In genomic region chr6:91165210-91165609, GRCm38 (mm10) we compare ENCODE assay signal across 8 mouse cellular contexts. TPM values are rescaled to one million over a fixed set of nuclear protein-coding genes. Genes with fewer than 3 reads are reported as not detected.
A peak's percentile ranks its signal among the peaks of the same experiment; 100 is the strongest.
DNase-seq lines count a peak whose midpoint lies in the region; ATAC-seq and TF ChIP-seq lines count a peak whose summit lies in the region.

No protein-coding gene starts in this region.

- no peak for ATAC-seq in G1E (ENCODE audit: extremely low read depth, insufficient number of reproducible peaks, low FRiP score, poor library complexity, severe bottlenecking)
- ATAC-seq in embryonic facial prominence, embryonic 11.5 days (replicated peaks; ENCODE audit: insufficient number of reproducible peaks, low FRiP score, low TSS enrichment, low read depth), result no peak
- no peak; the same call in 1 of the 2 replicates for ATAC-seq in heart, postnatal 0 days (ENCODE audit: insufficient read depth, low read depth)

- H3K9ac ChIP-seq in embryonic facial prominence, embryonic 11.5 days (replicated peaks; ENCODE audit: low read length), result no peak overlapping the region
- no peak overlapping the region for H3K9ac ChIP-seq in heart, postnatal 0 days (replicated peaks; ENCODE audit: low read depth, low read length)

- TF ChIP-seq CTCF in G1E (IDR thresholded peaks at IDR 0.05; ENCODE audit: low read depth, low read length), result peak; percentile 95
- TF ChIP-seq CTCF in heart, postnatal 0 days (IDR thresholded peaks at IDR 0.05; ENCODE audit: low read depth), result peak; percentile 94

- no peak for TF ChIP-seq EP300 in heart, postnatal 0 days (IDR thresholded peaks at IDR 0.05; ENCODE audit: low read depth)

- no peaks in the 10 kb centered on the region for H3K9me3 ChIP-seq in G1E (replicated peaks)
- H3K9me3 ChIP-seq in embryonic facial prominence, embryonic 11.5 days (replicated peaks; ENCODE audit: control insufficient read depth, low read length), result no peaks in the 10 kb centered on the region
- H3K9me3 ChIP-seq in heart, postnatal 0 days (replicated peaks; ENCODE audit: control insufficient read depth, low read length), result no peaks in the 10 kb centered on the region

- peaks cover 41% of the 10 kb centered on the region for H3K4me1 ChIP-seq in G1E (ENCODE audit: insufficient read depth, low read depth, low read length)
- no peaks in the 10 kb centered on the region; the same call in 1 of the 2 replicates for H3K4me1 ChIP-seq in embryonic facial prominence, embryonic 11.5 days (ENCODE audit: control insufficient read depth, insufficient read depth, low read length)
- peaks cover 9% of the 10 kb centered on the region; the same call in 1 of the 2 replicates for H3K4me1 ChIP-seq in heart, postnatal 0 days (ENCODE audit: control insufficient read depth, insufficient read depth)

- 30% methylated on average over 3 of the region's 3 CpGs for WGBS in embryonic facial prominence, embryonic 11.5 days
- WGBS in heart, postnatal 0 days, result 35% methylated on average over 3 of the region's 3 CpGs

- peak; percentile 35 for DNase-seq in G1E (ENCODE audit: low spot score)
- DNase-seq in adrenal gland, postnatal 4 days (ENCODE audit: low spot score in 2 of 2), result peak; percentile 29 to 31
- peak; percentile 81 for DNase-seq in embryonic facial prominence, embryonic 11.5 days (ENCODE audit: low spot score)
- DNase-seq in heart, postnatal 0 days (ENCODE audit: low spot score), result peak; percentile 52
- DNase-seq in layer of hippocampus, postnatal 14 days (ENCODE audit: low spot score in 2 of 2), result peak; percentile 79 to 81
- DNase-seq in lung, postnatal 36 days, result peak; percentile 84
- peak; percentile 62 for DNase-seq in retina, postnatal 7 days (ENCODE audit: low read depth, low spot score)
- DNase-seq in urinary bladder, postnatal 4 days (ENCODE audit: low spot score in 2 of 2), result peak; percentile 46 to 74

- no peak overlapping the region for H3K4me2 ChIP-seq in embryonic facial prominence, embryonic 11.5 days (ENCODE audit: low read depth, low read length)
- H3K4me2 ChIP-seq in heart, postnatal 0 days (ENCODE audit: low read depth, low read length), result no peak overlapping the region

- no peaks in the 10 kb centered on the region for H3K36me3 ChIP-seq in G1E (replicated peaks)
- H3K36me3 ChIP-seq in embryonic facial prominence, embryonic 11.5 days (replicated peaks; ENCODE audit: control insufficient read depth, insufficient read depth, low read depth, low read length), result no peaks in the 10 kb centered on the region
- H3K36me3 ChIP-seq in heart, postnatal 0 days (replicated peaks; ENCODE audit: control insufficient read depth, insufficient read depth, low read length), result no peaks in the 10 kb centered on the region

- no peak overlapping the region for H3K4me3 ChIP-seq in G1E (ENCODE audit: low read depth, low read length)
- H3K4me3 ChIP-seq in embryonic facial prominence, embryonic 11.5 days (ENCODE audit: low read depth, low read length), result no peak overlapping the region
- H3K4me3 ChIP-seq in heart, postnatal 0 days (ENCODE audit: low read depth, low read length), result no peak overlapping the region

- no peak overlapping the region for H3K27ac ChIP-seq in embryonic facial prominence, embryonic 11.5 days (replicated peaks; ENCODE audit: low read depth, low read length)
- no peak overlapping the region for H3K27ac ChIP-seq in heart, postnatal 0 days (ENCODE audit: low read depth)

- H3K27me3 ChIP-seq in G1E (ENCODE audit: insufficient read depth, low read length), result peaks cover 8% of the 10 kb centered on the region
- no peaks in the 10 kb centered on the region for H3K27me3 ChIP-seq in embryonic facial prominence, embryonic 11.5 days (ENCODE audit: control insufficient read depth, insufficient read depth, low read length)
- H3K27me3 ChIP-seq in heart, postnatal 0 days (ENCODE audit: control insufficient read depth, insufficient read depth, low read length), result 0 out of 2 replicates have a peak, but pooled peaks cover 3% of the 10 kb centered on the region

RNA-seq across cellular contexts. Expression of gene Hdac11, which starts 8.7 kb away (rescaled TPM):
- total RNA-seq in G1E (2014; fragmentation: Nextera tagmentation) (1.4 and 2.9 TPM in 2 replicates), G1E (2017) (0.52 and 1.4 TPM in 2 replicates)
- 0.54 and 0.74 TPM in 2 replicates for polyA plus RNA-seq in G1E (2012)
- 10 to 100 TPM; 12.9 to 17.8 TPM for total RNA-seq in adrenal gland, postnatal 4 days (2021)
- 11.0 TPM in 2 replicates for polyA plus RNA-seq in embryonic facial prominence, embryonic 11.5 days (2014; fragmentation: Nextera tagmentation; extraction: Ambion mirVana)
- 17.9 and 19.6 TPM in 2 replicates for total RNA-seq in heart, postnatal 0 days (2014; rRNA removed; ENCODE audit: low replicate concordance)
- 9.2 and 9.5 TPM in 2 replicates for polyA plus RNA-seq in heart, postnatal 0 days (2015; fragmentation: Nextera tagmentation; extraction: Ambion mirVana)
- total RNA-seq in layer of hippocampus, postnatal 14 days (2021), result 100 to 1,000 TPM; 112 to 113 TPM

RNA-seq across cellular contexts. Expression of gene Fbln2, which starts 47.0 kb away (rescaled TPM):
- not detected in 2 replicates for total RNA-seq in G1E (2014; fragmentation: Nextera tagmentation)
- total RNA-seq in G1E (2017), result 0.17 and 0.27 TPM in 2 replicates
- not detected in 2 replicates for polyA plus RNA-seq in G1E (2012)
- 10 to 100 TPM; 71.7 to 73.5 TPM for total RNA-seq in adrenal gland, postnatal 4 days (2021)
- polyA plus RNA-seq in embryonic facial prominence, embryonic 11.5 days (2014; fragmentation: Nextera tagmentation; extraction: Ambion mirVana), result 61.9 and 76.6 TPM in 2 replicates
- total RNA-seq in heart, postnatal 0 days (2014; rRNA removed; ENCODE audit: low replicate concordance), result 222 and 302 TPM in 2 replicates
- 117 and 120 TPM in 2 replicates for polyA plus RNA-seq in heart, postnatal 0 days (2015; fragmentation: Nextera tagmentation; extraction: Ambion mirVana)
- 10 to 100 TPM; 11.4 to 13.1 TPM for total RNA-seq in layer of hippocampus, postnatal 14 days (2021)

RNA-seq across cellular contexts. Expression of gene Nup210, which starts 48.6 kb away (rescaled TPM):
- 97.7 and 114 TPM in 2 replicates for total RNA-seq in G1E (2014; fragmentation: Nextera tagmentation)
- total RNA-seq in G1E (2017), result 29.7 and 34.6 TPM in 2 replicates
- 44.3 and 90.0 TPM in 2 replicates for polyA plus RNA-seq in G1E (2012)
- 10 to 100 TPM; 17.0 to 24.6 TPM for total RNA-seq in adrenal gland, postnatal 4 days (2021)
- 6.7 and 8.9 TPM in 2 replicates for polyA plus RNA-seq in embryonic facial prominence, embryonic 11.5 days (2014; fragmentation: Nextera tagmentation; extraction: Ambion mirVana)
- total RNA-seq in heart, postnatal 0 days (2014; rRNA removed; ENCODE audit: low replicate concordance), result 9.7 and 13.4 TPM in 2 replicates
- 1.6 TPM in 2 replicates for polyA plus RNA-seq in heart, postnatal 0 days (2015; fragmentation: Nextera tagmentation; extraction: Ambion mirVana)
- total RNA-seq in layer of hippocampus, postnatal 14 days (2021), result 10 to 100 TPM; 26.2 to 30.0 TPM

Comparison
In these comparisons a context has a peak if more than half of its experiments do, and no peak if none do; other contexts are left out.
1. DNase-seq: peak in every context shown above with its lines; median percentile 84 in lung, postnatal 36 days; 81 in embryonic facial prominence, embryonic 11.5 days; 80 in layer of hippocampus, postnatal 14 days; 62 in retina, postnatal 7 days; 60 in urinary bladder, postnatal 4 days; 52 in heart, postnatal 0 days; 35 in G1E; 30 in adrenal gland, postnatal 4 days.
2. RNA of gene Fbln2, which starts 47.0 kb away (total RNA-seq): 222 to 302 TPM in heart, postnatal 0 days, 71.7 to 73.5 TPM in adrenal gland, postnatal 4 days and 11.4 to 13.1 TPM in layer of hippocampus, postnatal 14 days; 0.17 to 0.27 TPM in G1E; every median in the first group is over 4 times any median in the second.